Mouse (Mus musculus): Measurements from ENCODE around the gene Mnat1. TPM values are rescaled to one million over a fixed set of nuclear protein-coding genes. Genes with fewer than 3 reads are reported as not detected.

Gene Mnat1
- total RNA-seq, 2 experiments from 2014 or later: 19.2 to 20.4 TPM

DNA sequence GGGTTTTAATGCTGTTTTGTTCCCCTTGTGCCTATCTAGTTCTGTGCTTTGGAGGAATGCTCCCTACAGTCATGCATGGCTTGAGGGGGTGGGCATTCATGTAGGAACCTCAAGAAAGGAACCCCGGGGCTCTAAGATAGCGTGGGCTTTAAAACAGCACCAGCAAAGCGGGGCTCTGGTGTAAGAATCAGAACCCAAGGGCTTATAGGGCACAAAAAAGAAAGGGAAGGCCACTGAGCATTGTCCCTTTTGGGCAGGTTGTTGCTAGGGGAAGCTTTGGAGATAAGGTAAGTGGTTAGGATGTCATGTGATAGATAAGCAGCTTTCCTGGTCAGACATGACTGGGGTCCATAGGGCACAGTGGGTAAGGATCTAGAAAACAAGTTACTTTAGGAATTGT is 165.1 kb downstream of the Mnat1 start:
- no peak for DNase-seq
- intact Hi-C loops (cut with DNase I; ENCODE audit: low total_unique reads): no loop called here

DNA sequence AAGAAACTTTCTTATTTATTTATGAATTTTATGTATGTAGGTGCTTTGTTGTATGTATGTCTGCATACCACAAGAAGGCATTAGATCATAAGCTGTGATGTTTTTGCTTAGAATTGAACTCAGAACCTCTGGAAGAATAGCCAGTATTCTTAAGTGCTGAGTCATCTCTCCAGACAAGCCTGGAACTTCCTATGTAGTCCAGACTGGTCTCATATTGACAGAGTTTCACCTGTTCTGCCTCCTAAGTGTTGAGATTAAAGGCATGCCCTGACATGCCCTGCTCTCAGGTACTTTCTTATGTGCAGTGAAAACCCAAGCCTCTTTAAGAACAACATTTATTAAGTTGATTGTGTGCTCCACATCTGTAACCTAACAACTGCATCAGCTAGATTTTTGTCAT is 171.4 kb downstream of the Mnat1 start:
- no peak for DNase-seq
- intact Hi-C loops (cut with DNase I; ENCODE audit: low total_unique reads): no loop called here

DNA sequence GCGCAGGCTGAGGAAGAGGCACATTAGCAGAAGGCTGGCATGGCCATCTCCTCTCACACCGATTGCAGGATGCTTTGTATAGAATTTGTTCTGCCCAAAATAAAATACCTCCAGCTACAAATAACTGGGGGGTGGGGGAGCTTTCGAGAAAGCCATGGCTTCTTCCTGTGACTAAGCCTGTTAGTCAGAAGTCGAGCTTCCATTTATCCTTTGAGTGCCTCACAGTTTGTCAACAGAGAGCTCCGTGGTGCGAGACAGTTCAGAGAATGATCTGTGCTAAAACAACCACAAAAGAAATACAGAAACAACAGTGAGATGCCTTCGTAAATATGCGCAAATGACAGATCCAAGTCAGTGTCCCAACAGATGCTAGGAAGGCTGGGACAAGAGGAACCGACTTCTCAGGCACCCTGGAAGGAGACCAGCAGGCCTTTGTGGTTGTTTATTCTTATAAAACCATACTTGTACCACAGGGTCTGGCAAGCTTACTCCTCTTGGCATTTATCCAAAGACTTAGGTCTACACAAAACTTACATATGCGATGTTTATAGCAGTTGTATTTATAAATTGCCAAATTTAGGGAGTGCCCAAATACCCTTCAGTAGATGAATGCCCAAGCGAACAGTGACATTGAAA is 172.1 kb downstream of the Mnat1 start:
- intact Hi-C loops (cut with DNase I; ENCODE audit: low total_unique reads): no loop called here
- DNase-seq: no peak

DNA sequence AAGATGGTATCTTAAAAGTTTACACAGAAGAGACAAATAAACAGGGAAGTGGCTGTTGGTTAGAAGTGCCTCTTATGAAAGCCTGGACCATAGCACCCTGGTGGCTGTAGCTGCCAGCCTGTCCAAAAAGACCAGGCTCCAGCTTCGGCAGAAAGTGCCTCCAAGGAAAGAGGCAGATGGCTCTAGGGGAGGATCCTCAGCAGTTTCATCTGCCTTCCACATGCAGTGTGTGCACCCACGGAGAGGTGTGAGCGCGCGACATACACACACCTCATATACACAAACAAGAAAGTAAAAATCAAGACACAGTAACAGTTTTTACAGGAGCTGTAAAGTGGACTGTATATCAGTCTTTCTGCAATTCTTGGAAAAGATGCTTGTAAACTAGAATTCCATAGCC is 175.1 kb downstream of the Mnat1 start:
- intact Hi-C loops (cut with DNase I; ENCODE audit: low total_unique reads): no loop called here
- DNase-seq: no peak

DNA sequence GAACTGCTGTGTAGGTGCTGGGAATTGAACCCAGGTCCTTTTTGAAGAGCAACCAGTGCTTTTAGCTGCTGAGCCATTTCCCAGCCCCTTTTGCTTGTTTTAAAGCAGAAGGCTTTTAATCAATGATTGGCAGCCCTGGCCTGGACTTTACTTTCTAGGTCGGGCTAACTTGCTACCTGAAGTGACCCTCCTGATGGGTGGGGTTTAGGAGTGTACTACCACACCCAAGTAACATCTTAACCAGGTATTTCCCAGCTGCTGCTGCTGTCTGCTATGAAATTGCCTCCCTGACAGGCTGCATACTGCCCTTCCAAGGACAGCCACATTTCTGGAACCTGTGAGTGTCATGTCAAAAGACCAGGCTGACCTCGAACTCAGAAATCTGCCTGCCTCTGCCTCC is 177.0 kb downstream of the Mnat1 start:
- intact Hi-C loops (cut with DNase I; ENCODE audit: low total_unique reads): no loop called here
- no peak for DNase-seq

DNA sequence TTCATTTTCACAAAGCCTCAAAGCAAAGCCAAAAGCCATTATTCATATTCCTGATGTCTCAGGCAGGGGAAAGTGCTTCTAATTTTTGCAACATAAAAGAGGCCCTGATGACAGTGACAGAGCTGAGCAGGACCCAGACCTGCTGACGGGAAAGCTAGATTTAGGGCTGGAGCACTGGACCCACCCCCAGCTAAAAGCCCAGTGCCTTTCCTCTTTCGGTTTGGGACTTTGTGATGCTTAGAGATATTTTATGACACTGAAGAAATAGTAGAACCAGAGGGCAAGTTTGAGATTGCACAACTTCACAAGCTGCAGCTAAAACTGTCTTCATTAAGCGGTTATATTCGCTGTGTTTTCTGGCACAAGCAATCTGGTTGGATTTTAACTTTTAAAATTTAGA is 181.1 kb downstream of the Mnat1 start:
- no peak for DNase-seq

DNA sequence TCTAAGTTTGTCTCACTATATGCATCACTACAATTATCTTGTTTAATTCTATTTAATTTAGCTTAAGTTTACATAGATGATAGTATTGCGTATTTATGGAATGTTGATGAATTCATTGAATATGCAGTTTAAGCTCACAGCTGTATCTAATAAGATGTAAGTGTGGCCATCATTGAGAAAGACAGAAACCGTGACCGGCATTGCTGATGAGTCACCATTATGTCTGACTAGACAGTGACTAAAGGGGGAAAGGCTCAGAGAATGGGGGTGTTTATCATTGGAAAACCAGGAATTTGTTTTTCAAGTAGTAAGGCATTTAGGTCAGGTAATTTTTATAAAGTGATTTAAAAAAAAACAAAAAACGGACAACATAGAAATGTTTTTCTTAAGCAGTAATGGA is 184.2 kb downstream of the Mnat1 start:
- DNase-seq: no peak
- intact Hi-C loops (cut with DNase I; ENCODE audit: low total_unique reads): no loop called here

More for the DNA sequence above, 181.1 kb downstream of the Mnat1 start:
- intact Hi-C loops (cut with DNase I; ENCODE audit: low total_unique reads): no loop called here

DNA sequence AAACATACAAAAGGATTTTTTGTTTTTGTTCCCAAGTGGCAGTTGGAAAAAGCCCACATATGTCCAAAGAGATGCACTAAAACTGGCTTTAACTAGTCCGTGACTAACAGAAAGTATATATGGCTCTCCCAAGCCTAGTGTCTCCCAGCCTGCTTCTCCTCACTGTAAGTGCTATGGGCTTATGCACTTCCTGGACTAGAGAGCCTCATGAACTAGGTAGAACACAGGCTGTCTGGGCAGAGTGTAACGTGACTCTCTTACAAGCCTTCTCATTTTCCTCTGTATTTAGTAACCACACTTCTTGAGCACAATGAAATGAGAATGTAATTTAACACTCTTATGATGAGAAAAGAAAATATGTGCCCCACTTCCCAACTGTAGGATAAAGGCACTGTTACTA is 185.2 kb downstream of the Mnat1 start:
- DNase-seq: no peak
- intact Hi-C loops (cut with DNase I; ENCODE audit: low total_unique reads): no loop called here

DNA sequence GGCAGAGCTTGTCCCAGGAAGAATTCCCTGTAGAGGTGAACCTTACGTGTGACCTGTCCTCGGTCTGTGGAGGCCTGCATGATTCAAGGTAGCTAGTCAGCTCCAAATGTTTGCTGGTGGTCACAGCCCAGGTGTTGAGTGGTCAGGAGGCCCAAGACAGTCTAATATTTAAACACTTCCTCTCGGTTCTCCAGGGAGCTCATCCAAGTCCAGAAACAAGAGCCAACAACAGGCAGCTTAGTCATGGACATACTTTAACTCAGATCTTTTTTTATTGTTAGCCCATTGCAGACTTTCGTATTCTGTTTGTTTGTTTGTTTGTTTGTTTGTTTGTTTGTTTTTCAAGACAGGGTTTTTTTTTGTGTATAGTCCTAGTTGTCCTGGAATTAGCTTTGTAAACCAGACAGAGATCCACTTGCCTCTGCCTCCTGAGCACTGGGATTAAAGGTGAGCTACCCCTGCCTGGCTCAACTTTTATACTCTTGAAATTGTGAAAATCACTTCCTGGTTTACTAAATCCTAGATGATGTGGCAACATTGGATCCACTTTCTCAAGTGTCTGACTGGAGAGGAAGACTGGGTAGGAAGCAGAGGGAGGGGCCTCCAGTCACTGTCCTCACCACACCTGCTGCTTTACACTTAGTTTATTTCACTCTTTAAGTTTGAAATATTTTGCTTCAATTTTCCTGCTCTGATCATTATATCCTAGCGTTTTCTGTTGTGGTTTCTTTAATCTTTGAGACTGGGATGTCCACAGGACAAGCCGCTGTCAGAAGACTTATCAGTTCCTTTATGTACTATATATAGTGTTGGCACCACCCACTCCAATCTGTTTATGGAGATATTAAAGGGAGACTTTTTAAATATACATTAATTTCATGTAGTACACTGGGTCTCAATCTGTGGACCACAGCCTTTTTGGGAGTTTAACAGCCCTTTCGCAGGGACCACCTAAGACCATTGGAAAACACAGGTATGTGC is 194.5 kb downstream of the Mnat1 start:
- intact Hi-C loops (cut with DNase I; ENCODE audit: low total_unique reads): no loop called here
- DNase-seq: no peak

Other genes with a start within 250 kb of the Mnat1 start
- not detected for gene Six6, start 183.8 kb upstream of the Mnat1 start, total RNA-seq (2021)
- under 1 TPM; 0.43 to 0.47 TPM for gene 4930447C04Rik, start 182.9 kb upstream of the Mnat1 start, total RNA-seq (2021)
- gene Six1, start 69.8 kb upstream of the Mnat1 start, total RNA-seq (2021): 10 to 100 TPM; 43.5 to 46.4 TPM
- 10 to 100 TPM in 1 of 2 experiments, 1 to 10 TPM in 1; 8.8 to 10.3 TPM for gene Six4, start 10.3 kb upstream of the Mnat1 start, total RNA-seq (2021)
- gene Trmt5, start 163.0 kb downstream of the Mnat1 start, total RNA-seq (2021): 1 to 10 TPM; 6.3 to 7.5 TPM
- 1 to 10 TPM; 4.5 to 5.5 TPM for gene Slc38a6, start 163.1 kb downstream of the Mnat1 start, total RNA-seq (2021)